Mouse (Mus musculus) skeletal muscle tissue, adult 2 months (tissue): ENCODE results near the gene Chd3.
"Not testable (repeated sequence)": the region's sequence is repeated elsewhere in the genome, so short reads cannot be mapped to it uniquely, and the experiment has no call there.

Experiments
- DNase-seq: peaks from one replicate; pipeline ENCODE4 v3.0.0-alpha.2; 2012; ENCODE audit warnings: low read depth, low spot score

Chd3 gene

DNA sequence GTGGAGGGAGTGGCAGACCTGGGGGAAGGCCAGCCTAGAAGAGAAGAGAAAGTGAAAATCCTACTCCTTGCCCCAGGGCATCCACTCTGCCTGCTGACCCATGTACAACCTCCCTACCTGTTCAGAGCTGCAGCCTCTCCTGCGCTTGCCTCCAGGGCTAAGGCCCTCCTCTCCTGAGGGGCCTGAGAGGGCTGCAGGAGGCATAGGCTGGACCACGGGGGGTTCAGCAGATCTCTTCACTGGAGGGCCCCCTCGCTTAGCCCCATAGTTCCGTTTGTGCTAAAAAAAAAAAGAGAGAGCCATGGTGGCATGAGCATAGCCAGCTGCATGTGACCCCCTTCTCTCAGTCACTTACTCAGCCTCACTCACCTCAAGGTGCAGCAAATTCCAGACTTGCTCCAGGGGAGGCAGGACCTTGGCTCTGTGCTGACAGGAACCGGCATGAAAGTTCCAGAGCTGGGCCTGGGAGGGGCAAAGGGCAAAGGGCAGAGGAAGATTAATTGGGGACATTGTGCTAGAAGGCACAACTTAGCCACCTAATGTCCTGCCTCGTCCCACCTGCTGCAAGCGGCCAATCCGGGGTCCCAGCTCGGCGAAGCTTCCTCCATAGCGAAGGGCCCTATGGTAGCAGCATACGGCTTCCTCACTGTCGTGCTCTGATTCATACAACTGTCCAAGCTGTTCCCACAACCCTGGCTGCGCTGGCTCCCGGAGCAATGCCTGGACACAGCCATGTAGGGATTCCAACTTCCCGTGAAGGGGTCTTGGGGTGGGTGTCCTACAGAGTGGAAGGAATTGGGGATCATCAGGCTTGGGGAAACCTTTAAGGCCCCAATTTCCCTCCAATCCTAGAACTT is 37.9 kb upstream of the Chd3 start:
- no peak for DNase-seq

DNA sequence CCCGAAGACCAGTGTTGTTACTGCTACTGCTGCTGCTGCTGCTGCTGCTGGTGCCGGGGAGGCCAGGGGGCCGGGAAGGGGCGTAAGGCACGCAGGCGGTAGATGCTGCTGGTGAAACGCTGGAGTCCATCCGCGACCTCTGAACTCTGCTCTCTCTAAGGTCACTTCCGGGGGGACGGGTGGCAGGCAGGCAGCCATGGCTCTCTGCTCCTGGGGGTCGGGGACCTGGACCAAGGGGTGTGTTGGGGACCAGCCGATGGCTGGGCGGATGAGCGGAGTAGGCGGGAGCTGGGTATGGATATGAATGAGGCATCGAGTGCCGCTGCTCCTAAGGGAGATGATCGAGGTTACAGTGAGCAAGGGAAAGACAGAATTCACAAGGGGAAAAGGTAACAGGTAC is 37.1 kb upstream of the Chd3 start:
- DNase-seq, result no peak

DNA sequence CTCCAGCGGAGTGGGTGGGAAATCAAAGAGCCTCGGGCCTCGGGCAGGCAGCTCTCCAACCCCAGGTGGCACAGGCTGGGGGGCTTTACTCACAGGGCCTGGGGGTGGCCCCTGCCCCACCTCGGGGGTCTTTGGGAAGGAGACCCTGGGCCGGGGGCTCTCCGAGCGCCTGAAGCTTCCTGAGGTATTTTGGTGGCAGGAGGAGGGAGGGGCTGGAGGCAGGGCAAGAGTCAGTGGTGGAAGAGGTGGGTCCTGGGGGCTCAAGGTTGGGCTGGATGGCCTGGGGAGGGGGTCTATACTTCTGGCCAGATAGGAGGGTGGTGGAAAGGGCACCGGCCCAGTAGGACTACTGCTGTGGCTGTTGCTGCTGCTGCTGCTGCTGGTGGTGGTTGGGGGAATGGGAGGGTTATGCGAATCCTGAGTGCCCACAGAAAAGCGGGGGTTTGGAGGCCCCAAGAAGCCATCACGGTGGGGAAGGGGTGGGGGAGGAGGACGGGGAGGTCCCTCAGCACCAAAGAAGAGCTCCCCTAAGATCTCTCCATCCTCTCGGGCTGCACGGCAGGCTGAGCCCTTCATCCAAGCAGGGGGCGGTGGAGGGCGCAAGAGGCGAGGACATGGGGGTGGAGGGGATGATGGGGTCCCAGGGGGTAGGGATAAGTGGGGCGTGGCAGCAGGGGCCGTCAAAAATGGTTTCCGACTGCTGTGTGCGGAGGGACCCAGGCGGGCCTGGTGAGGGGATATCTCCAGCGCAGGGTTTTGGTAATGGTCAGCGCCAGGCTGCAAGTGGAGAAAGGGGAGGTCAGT is 36.4 kb upstream of the Chd3 start:
- no peak for DNase-seq

DNA sequence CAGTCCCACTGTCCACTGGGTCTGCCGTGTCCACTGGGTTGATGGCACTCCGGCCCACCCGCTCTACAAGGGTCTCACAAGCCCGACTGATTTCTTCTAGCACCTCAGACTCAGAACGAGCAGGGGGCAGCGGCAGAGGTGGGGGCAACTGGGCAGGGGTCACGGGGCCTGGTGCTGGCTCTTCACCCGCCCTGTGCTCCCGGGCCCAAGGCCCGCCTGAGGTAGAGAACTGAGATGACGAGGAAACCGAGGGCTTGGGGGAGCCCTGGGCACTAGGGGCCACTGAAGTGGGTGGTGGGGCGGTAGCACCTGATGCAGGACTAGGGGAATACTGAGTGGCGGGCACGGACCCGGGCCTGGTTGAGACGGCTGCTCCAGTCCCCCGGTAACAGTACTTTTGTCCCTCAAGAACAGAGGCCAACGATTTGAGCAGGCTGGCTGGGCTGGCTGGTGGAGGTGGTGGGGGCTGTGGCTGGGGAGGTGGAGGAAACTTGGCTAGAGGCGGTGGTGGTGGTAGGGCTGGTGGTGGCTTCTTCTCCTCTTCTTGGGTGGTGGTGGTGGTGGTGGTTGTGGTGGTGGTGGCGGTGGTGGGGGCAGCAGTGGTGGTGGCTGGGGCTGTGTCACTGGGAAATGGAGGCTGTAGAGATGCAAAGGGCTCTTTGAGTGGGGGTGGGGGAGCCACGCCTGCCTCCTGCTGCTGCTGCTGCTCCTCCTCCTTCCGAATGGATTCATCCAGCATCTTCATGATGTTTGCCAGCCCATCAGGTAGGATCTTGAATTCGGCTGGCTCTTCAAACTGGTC is 35.6 kb upstream of the Chd3 start:
- DNase-seq, result no peak

DNA sequence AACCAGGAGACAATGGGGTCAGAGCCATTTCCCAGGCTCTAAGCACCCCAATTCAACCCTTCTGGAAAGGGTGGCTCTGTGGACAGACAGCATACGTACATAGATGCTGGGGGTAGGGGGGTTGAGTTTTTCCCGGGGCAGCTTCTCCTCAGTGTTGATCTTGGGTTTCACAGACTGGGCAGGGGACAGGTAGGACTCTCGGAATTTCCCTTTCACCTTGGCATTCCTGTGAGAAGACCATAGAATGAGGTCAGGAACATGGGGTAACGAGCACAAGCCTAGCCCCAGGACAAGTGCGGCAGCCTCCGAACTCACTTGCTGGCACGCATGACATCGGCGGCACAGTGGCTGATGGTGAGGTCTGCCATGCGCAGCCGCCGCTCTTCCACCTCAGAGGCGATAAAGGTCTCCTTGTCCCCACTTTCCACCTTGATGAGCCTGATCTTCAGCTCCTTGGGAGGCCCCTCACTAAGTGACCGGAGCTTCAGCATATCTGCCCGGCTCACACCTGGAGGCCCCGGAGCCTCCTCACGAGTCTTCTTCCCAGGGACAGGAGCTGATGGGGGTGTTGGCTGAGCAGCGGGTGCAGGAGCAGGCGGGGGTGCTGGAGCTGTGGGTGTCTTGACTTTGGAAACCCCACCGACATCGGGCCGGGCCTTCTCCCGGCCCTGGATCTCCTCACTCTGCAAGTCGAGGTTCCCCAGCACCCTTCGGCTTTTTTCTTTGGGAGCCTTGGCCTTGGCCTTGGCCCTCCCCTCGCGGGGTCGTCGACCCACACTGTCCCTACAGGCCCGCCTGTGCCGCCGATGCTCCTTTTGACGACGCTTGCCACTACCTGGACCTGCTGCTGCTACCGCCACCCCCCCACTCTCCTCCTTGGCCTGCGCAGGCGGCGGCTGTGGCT is 34.7 kb upstream of the Chd3 start:
- no peak for DNase-seq

DNA sequence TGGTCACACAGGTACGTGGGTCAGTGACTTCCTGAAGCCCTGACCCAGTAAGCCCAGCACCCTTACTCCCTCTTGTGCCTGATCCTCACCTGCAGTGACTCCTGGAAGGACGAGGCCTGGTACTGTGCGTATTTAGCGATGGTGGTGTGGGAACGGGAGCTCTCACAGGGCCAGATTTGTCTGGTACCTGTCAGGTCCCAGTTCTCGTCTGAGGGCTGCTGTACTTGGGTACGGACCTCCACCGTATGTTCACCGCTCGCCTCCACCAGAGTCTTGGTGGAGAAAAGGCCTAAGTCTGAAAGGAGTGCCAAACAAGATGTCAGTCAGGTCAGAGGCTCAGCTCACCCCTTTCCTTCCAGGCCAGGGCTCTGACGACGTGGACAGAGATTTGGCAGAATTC is 32.8 kb upstream of the Chd3 start:
- DNase-seq, result no peak

DNA sequence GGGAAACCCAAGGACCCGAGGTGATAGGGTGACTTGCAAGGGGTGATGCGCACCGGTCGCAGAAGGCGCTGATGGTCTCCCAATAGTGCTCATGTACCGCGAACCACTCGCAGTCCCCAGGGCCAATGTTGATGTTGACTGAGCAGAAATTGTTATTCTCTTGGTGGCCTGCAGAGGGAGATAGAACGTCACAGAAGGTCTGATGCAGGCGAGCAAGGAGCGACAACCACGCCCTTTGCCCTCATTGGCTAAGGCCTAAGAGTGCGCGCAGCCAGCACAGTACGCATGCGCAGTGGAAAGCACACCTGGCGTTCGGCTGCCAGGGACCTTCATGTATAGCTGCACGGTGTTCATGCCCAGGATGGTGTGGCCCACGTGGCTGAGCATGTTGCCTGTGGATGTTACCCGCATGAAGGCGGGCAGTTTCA is 32.0 kb upstream of the Chd3 start:
- peak; percentile 95 for DNase-seq

DNA sequence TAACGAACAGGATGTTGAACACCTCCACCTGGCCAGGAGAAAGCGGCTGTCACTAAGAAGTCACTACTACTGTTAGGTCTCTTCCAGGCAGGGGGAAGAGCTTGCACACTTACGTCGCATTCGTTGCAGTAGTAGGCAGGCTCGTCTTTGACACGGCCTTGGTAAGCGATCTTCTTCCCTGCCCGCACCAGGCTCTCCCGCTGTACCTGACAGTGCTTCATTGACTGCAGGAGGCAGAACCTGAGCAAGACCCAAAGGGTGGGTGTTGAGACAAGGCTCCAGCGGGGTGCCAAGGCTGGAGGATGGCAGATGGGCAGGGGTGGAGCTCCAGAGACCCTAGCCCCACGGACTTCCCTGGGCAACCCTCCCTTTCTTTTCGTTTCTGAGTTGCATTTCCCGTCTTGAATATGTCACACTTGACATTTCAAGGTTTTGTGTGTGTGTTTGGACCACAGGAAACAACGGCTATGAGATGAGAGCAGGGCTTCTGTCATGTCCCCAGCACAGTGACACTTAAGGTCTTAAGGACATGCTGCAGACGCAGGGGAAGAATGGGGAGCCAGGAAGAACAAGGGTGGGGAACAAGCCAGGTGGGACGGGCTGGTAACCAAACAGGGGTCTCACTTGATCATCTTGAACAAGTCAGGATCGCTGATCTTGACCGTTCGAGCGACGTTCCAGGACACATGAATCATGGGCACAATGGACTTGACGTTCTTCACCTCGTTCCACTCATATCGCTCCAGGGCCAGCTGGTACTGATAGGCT is 31.1 kb upstream of the Chd3 start:
- no peak for DNase-seq

DNA sequence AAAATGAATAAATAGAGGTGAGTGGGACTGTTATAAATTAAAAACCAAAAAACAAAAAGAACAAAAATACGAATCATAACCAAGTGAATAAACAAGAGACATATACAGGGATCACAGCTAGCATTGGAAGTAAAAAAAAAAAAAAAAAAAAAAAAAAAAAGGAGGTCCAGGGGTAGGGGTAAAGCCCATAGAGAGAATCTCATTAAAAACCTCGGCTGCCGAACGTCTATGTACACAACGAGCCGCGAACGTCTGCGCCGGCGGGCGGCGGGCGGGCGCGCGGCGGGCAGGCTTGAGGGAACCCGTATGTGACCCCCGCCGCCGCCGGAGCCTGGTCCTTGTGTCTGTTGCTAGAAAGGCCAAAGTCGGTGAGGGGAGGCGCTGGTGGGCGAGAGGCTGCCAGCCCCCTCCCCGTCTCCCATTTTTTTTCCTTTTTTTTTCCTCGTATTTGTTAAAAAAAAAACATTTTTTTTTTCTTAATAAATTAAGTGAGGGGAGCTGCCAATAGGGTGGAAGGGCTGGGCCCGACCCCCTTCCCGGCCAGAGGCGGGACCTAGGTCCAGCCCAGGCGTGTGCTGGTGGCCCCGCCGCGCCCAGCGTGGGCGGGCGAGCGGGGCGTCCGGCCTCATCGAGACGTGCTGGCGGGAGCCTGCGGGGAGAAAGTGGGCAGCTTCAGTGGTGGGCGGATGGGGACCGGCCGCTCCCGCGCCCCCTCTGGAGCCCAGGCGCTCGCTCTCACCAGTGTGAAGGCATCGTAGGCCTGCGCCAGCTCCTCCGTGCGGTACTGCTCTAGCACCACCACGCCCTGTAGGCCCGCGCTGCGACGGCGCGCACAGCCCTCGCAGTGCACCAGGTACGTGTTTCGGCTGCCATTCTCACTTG is 30.2 kb upstream of the Chd3 start:
- no peak for DNase-seq

DNA sequence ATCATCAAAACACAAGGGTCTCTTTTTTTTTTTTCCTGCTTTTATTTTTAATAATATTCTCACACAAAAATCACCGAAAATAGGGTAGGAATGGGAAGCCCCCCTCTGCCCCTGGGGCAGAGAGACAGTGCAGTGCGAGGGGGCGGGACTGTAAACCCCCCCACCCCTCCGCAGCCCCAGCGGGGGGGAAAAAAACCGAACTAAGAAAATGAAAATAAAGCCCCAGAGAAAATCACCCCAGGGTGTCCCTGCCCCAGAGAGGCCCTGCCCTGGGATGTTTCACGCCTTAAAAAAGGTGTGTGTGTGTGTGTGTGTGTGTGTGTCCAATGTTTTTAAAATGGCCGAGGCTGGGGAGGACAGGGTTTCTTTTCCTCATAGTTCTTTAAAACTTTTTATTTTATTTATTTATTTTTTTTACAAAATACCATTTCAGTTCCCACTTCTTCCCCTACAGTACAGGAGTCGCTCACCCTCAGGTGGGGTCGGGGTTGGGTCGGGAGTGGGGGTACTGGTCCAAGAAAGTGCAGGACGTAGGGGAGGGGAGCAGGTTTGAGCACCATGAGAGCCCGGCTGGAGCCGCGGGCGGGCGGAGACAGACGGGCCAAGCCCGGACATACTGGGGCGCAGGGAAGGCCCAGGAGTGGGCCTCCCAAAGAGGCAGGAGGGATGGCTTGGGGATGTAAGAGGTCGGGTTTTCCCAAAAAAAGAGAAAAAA is 29.4 kb upstream of the Chd3 start:
- DNase-seq, result no peak

DNA sequence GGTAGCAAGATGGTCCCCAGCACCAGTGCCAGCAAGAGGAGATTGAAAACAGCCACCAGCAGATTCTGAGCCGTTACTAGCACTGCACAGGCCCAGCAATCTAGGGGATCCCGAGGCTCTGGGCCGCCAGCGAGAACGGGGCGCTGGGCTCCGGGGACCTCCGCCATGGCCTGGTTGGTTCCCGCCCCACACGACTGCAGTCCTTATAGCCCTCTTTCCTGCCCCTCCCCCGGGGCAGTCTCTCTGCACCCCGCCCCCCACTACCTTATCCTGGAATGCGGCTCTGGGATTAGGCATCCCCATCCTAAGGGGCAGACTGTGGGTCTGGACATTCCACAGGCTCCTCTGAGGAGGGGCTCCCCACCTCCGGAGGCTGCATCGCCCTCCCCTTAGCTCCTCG is 28.9 kb upstream of the Chd3 start, which contains the start of gene Tmem88:
Gene Tmem88 (minus strand): TSS at position 176 of the 400 bp plus-strand sequence.
- DNase-seq, result no peak

DNA sequence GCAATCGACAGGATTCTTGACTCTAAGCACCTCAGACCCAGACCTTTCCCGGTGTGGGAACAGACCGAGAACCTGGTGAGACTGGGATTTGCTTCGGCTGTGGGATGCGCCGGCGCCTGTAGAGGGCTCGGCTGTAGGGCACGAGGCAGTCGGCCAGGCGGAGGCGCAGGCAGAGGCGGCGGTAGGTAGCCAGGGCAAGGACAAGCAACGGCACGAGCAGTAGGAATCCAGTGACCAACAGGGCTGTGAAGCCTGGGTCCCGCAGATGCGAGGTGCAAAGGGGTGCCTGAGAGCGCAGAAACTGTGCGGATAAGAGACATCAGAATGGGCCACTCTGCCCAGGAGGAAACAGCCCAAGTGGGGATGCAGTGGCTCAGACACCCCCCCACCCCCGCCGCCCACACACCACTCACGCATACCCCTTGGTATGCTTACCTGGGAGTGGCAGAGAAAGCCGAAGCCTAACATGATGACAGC is 28.4 kb upstream of the Chd3 start:
- no peak for DNase-seq

DNA sequence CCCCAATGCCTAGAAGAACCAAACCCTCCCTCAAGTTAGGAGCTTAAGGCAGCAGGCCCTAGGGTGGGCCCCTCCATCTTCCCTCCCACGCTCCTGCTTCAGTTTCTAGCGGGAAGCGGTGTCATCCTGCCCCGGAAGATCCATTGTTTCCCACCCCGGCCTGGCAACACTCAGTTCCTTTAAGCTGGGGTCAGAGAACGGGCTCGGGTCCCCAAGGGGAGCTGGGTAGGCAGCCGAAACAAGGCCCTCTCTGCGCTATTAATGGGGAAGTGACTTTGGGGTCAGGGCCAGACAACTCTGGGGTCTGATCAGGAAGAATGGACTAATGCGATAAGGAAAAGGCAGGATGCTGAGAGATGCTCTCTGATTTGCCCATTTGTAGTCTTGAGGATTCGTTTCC is 27.6 kb upstream of the Chd3 start:
- no peak for DNase-seq

DNA sequence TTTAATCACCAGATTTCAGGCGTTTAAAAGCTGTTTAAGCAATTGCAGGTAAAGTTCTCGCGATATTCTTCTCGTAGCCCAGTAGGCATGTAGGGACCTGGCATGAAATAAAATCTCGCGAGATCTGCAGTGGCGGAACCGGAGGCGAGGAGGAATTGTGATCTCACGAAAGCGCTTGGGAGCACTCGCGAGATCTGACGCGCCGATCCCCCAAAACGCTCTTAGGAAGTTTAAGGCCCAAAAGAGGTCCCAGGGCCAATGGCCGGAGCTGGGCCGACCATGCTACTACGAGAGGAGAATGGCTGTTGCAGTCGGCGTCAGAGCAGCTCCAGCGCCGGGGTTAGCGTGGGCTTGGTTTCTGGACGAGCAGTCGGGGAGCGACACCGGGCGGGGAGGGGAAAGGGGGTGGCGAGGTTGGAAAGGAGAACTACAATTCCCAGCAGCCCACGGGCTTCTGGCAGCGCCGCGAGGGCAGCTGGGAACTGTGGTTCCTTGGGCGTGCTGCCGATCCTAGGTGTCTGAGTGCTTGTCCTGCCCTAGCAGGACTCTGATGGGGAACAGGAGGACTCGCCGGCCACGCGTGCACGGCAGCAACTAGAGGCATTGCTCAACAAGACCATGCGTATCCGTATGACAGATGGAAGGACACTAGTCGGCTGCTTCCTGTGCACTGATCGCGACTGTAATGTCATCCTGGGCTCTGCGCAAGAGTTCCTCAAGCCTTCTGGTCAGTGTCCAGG is 26.6 kb upstream of the Chd3 start:
- DNase-seq, result peak; percentile 99

DNA sequence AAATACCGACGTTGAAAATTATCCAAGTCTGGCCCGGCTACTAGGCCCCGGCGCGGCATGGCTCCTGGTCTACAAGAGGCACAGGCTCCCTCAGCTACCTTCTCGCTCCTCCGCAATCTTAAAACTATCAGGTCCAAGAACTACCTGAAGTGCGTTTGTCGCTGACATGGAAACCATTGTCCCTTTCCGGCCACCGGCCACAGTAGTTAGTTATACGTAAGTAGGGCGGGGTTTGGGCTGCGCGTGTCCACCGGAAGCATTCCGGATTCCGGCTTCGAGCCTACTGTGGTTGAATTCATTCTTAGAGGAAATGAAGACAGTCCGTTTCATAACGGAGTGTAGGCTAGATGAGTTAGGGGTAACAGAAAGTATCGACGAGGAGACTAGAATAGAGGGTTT is 26.0 kb upstream of the Chd3 start, which contains the start of the genes Naa38 and Cyb5d1:
Gene Naa38 (plus strand): TSS at position 253 of the 399 bp plus-strand sequence.
Gene Cyb5d1 (minus strand): TSS at position 397 of the 399 bp plus-strand sequence.
- DNase-seq, result peak; percentile 92

DNA sequence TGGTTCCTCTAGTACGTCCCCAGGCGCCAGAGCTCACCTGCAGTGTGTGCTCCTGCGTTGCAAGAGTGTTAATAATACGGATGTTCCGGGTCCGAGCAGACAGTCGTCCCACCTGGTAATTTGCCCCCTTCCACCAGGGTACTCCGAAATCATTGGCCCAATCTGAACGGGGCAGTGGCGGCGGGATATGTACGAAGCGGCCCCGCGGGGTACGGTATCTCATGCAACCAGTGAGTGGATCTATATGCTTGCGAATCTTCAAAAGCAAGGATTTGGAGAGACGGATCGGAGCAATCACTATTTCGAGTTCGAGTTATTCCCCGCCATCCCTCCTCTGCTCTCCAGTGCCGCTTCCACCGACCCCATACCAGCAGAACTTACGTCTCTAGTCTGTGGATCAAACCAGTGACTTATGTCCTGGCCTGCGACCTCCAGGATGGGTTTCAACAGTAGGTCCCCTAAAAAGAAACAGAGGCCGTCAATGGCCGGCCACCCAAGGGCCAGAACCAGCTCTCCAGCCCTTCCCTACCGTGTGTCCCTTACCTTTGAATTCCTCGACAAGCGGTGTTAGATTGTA is 25.5 kb upstream of the Chd3 start:
- not testable (repeated sequence) for DNase-seq

DNA sequence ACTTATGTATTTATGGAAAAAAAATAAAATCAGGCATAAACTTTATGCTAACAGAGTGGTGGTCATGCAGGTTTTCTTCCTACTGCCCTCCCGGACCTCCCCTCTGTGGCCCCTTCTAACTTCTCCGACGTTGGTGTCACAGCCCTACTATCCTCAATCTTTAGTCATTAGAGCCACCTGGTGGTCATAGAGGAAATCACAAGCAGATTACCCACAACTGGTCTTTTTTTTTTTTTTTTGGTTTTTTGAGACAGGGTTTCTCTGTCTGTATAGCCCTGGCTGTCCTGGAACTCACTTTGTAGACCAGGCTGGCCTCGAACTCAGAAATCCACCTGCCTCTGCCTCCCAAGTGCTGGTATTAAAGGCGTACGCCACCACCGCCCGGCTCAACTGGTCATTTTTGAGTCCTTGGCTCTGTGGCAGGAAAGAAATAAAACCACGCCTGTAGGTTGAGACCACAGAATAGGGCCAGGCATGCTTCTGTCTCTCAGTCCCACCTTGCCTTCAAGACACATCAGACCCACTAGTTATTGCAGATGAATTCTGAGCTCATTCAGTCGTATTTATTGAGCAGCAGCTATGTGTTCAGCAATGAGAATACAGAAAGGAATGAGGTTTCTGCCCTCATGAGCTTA is 21.3 kb upstream of the Chd3 start:
- no peak for DNase-seq
